Mouse (Mus musculus): ENCODE data around the gene Actr8.

DNA sequence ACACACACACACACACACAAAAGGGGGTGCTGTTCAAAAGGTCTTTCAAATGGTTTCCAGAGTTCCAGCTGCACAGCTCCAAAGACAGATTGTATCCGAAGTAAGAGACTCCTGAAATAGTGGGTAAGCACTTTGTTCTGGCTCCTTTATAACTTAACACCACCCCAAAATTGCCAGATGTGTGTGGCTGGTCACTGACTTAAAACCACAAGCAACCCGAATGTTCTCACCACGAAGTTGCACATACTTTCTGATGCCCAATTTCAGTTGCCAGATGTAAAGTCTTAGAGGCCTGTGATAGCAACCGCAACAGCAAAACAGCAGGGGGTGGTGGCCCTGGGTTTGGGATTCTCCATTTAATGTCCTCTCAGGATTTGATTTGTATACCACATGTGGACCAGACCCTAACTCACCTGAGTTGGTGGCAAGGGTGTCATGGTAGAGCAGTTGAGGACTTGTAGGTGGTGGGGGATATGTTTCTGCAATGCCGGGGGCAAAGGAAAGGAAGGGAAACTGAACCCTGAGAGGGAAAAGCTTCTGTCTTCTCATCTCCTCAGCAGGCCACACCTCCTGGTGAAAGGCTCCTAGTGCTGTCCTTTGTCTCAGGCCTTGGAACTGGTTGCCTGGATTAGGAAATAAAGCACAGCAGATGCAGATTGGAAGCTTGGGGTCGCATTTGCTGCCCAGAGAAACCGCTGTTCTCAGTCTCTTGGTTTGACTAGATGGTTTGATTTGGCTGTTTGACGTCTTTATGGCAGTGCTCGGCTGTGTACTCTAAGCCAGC lies 41.8 kb downstream of the Actr8 start:
- no peak for TF ChIP-seq CTCF (IDR thresholded peaks at IDR 0.05; ENCODE audit: low read depth)
- no peak for TF ChIP-seq EP300 (IDR thresholded peaks at IDR 0.05; ENCODE audit: low read depth)

Measured in liver, embryonic 14.5 days (tissue).